Mouse (Mus musculus): ENCODE data around the gene Pus3. TPM values are rescaled to one million over a fixed set of nuclear protein-coding genes. Genes with fewer than 3 reads are reported as not detected.
"Not testable (repeated sequence)": the region's sequence is repeated elsewhere in the genome, so short reads cannot be mapped to it uniquely, and the experiment has no call there.

Pus3 gene
- total RNA-seq, 2 experiments from 2014 or later = 8.7 to 10.6 TPM

- no peak for DNase-seq
- intact Hi-C loops (cut with DNase I; ENCODE audit: low total_unique reads) = no loop called here
These were observed 53.4 kb downstream of the Pus3 start, which contains the start of gene Pate4 for GRCm38 (mm10) chr9:35611841-35612240. TSS of gene Pate4 (minus strand) at chr9:35611941.

- intact Hi-C loops (cut with DNase I; ENCODE audit: low total_unique reads) = no loop called here
- no peak for DNase-seq
These were observed 55.6 kb downstream of the Pus3 start for GRCm38 (mm10) chr9:35614005-35614404.

- DNase-seq; intact Hi-C loops (cut with DNase I; ENCODE audit: low total_unique reads): not testable (repeated sequence)
These were observed 58.4 kb downstream of the Pus3 start for GRCm38 (mm10) chr9:35616784-35617183.

Other genes starting within 250 kb of the Pus3 start
- gene Cdon, start 137.5 kb upstream of the Pus3 start, total RNA-seq (2021) = 10 to 100 TPM; 17.7 to 21.7 TPM
- gene Gm1113, start 40.3 kb upstream of the Pus3 start, total RNA-seq (2021) = not detected
- gene Ddx25, start 67 bp upstream of the Pus3 start, total RNA-seq (2021) = under 1 TPM in 1 of 2 experiments, not detected in 1; 0.06 TPM
- gene Pate2, start 11.7 kb downstream of the Pus3 start, total RNA-seq (2021) = under 1 TPM in 1 of 2 experiments, not detected in 1; 0.09 TPM
- gene Hyls1, start 11.8 kb downstream of the Pus3 start, total RNA-seq (2021) = 1 to 10 TPM; 1.1 to 1.5 TPM
- gene Pate4, start 53.3 kb downstream of the Pus3 start, total RNA-seq (2021) = not detected
- gene Pate3, start 89.6 kb downstream of the Pus3 start, total RNA-seq (2021) = not detected
- gene Pate1, start 128.8 kb downstream of the Pus3 start, total RNA-seq (2021) = not detected
- gene Gm17677, start 182.5 kb downstream of the Pus3 start, total RNA-seq (2021) = not detected
- not detected for gene Gm17727, start 219.5 kb downstream of the Pus3 start, total RNA-seq (2021)
- not detected for gene Gm27235, start 231.5 kb downstream of the Pus3 start, total RNA-seq (2021)
- not detected for gene D730048I06Rik, start 231.5 kb downstream of the Pus3 start, total RNA-seq (2021)

Measured in gastrocnemius, postnatal 14 days (tissue).